Mouse (Mus musculus): Measurements from ENCODE around the gene Rhox2e. TPM values are rescaled to one million over a fixed set of nuclear protein-coding genes. Genes with fewer than 3 reads are reported as not detected.

The Rhox2e gene
- polyA plus RNA-seq (2017; shearing (Covaris generic)), result not detected

GRCm38 (mm10) chrX:37530152-37530551 is at the start of gene Rhox2e:
Gene Rhox2e (plus strand): TSS chrX:37530452.

GRCm38 (mm10) chrX:37514059-37514458 is 16.2 kb upstream of the Rhox2e start, which contains the start of gene Rhox4d:
Gene Rhox4d (plus strand): TSS chrX:37514359.

GRCm38 (mm10) chrX:37541719-37542118 is 11.5 kb downstream of the Rhox2e start, which contains the start of gene Rhox3e:
Gene Rhox3e (plus strand): TSS chrX:37542019.

GRCm38 (mm10) chrX:37557112-37557511 is 26.9 kb downstream of the Rhox2e start, which contains the start of gene Rhox4e:
Gene Rhox4e (plus strand): TSS chrX:37557412.

DNA sequence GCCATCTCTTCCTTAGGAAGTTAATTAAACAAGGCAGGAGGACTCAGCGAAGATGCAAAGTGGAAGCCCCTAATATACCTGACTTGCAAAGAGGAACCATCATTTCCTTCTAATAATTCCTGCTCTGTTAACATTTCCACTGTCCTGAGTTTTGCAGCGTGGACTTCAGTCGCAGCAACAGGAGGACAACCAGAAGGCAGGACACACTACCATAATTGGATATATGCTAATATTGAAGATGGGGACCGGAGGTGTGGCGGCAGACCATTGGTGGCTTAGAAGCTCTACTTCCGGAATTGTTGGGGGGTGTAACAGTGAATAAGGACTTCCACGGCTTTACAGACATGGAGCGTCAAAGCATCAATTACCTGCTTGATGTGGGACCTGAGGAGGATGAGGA is 40.9 kb downstream of the Rhox2e start, which contains the start of gene Rhox2f:
Gene Rhox2f (plus strand): TSS at position 301 of the 400 bp plus-strand sequence.

DNA sequence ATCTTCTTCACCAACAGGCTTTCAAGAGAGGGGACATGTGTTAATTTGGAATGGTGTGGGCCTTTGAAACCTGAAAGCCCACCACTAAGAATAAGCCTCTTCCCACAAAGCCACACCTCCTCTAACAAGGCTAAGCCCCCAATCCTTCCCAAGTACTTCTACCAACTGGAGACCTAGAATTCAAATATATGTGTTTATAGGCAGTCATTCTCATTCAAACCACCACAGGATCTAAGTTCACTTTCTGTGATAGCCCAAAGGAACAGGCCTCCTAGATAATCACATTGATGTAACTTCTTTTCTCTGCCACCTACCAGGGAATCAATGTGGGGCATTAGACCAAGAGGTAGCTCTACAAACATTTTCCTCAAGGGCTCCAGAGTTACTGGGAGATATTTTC is 50.4 kb downstream of the Rhox2e start, which contains the start of gene Rhox3f:
Gene Rhox3f (plus strand): TSS at position 301 of the 400 bp plus-strand sequence.

Other genes starting within 250 kb of the Rhox2e start
- not detected for gene Rhox3a2, start 150.4 kb upstream of the Rhox2e start, polyA plus RNA-seq (2017; shearing (Covaris generic))
- gene Rhox4a2, start 139.6 kb upstream of the Rhox2e start, polyA plus RNA-seq (2017; shearing (Covaris generic)), result not detected
- not detected for gene Rhox2b, start 118.4 kb upstream of the Rhox2e start, polyA plus RNA-seq (2017; shearing (Covaris generic))
- not detected for gene Rhox4b, start 98.0 kb upstream of the Rhox2e start, polyA plus RNA-seq (2017; shearing (Covaris generic))
- not detected for gene Rhox2c, start 76.8 kb upstream of the Rhox2e start, polyA plus RNA-seq (2017; shearing (Covaris generic))
- gene Rhox3c, start 71.9 kb upstream of the Rhox2e start, polyA plus RNA-seq (2017; shearing (Covaris generic)), result not detected
- not detected for gene Rhox4c, start 50.1 kb upstream of the Rhox2e start, polyA plus RNA-seq (2017; shearing (Covaris generic))
- gene Rhox2d, start 37.0 kb upstream of the Rhox2e start, polyA plus RNA-seq (2017; shearing (Covaris generic)), result not detected
- 0.17 TPM for gene Rhox4d, start 16.1 kb upstream of the Rhox2e start, polyA plus RNA-seq (2017; shearing (Covaris generic))
- not detected for gene Rhox3e, start 11.6 kb downstream of the Rhox2e start, polyA plus RNA-seq (2017; shearing (Covaris generic))
- not detected for gene Rhox4e, start 27.0 kb downstream of the Rhox2e start, polyA plus RNA-seq (2017; shearing (Covaris generic))
- not detected for gene Rhox2f, start 41.0 kb downstream of the Rhox2e start, polyA plus RNA-seq (2017; shearing (Covaris generic))
- not detected for gene Rhox3f, start 50.5 kb downstream of the Rhox2e start, polyA plus RNA-seq (2017; shearing (Covaris generic))
- not detected for gene Rhox4f, start 77.3 kb downstream of the Rhox2e start, polyA plus RNA-seq (2017; shearing (Covaris generic))
- gene Rhox3g, start 98.2 kb downstream of the Rhox2e start, polyA plus RNA-seq (2017; shearing (Covaris generic)), result not detected
- gene Rhox2g, start 113.0 kb downstream of the Rhox2e start, polyA plus RNA-seq (2017; shearing (Covaris generic)), result not detected
- gene Rhox4g, start 120.9 kb downstream of the Rhox2e start, polyA plus RNA-seq (2017; shearing (Covaris generic)), result not detected
- gene Rhox3h, start 138.3 kb downstream of the Rhox2e start, polyA plus RNA-seq (2017; shearing (Covaris generic)), result not detected
- not detected for gene Rhox2h, start 142.8 kb downstream of the Rhox2e start, polyA plus RNA-seq (2017; shearing (Covaris generic))

Measured in CD4-positive, CD25-positive, alpha-beta regulatory T cell, adult 9 weeks (primary cell).